Mouse (Mus musculus) v-Abl transformed pro-B cells (cell line): Measurements from ENCODE around the gene Cux2.

Experiments
- in situ Hi-C, 2 experiments: fragments of 400-800 bp; cut with MboI; formaldehyde crosslinking; loops; one replicate each; pipeline ENCODE4 v1.15.1; 2025; ENCODE audit not compliant: unreplicated experiment in 2 of 2

Cux2 gene

GRCm38 (mm10) chr5:121812526-121813243 is 237.2 kb downstream of the Cux2 start:
- in situ Hi-C loops: loop anchor here (5.0 kb wide), 2 partner anchors 35 to 65 kb away; partner anchors contain the start of gene Pheta1 (in 2 of the 2)

- in situ Hi-C loops: loop anchor here (5.0 kb wide), 2 partner anchors 36 to 66 kb away; partner anchors contain the start of gene Pheta1 (in 2 of the 2)
Measured at GRCm38 (mm10) chr5:121811485-121811931, 238.4 kb downstream of the Cux2 start.

GRCm38 (mm10) chr5:121810331-121811151 is 239.4 kb downstream of the Cux2 start:
- in situ Hi-C loops: loop anchor here (5.0 kb wide), 2 partner anchors 37 to 67 kb away; partner anchors contain the start of gene Pheta1 (in 2 of the 2)

GRCm38 (mm10) chr5:121809667-121810224 is 240.2 kb downstream of the Cux2 start:
- in situ Hi-C loops: loop anchor here (5.0 kb wide), 2 partner anchors 38 to 68 kb away; partner anchors contain the start of gene Pheta1 (in 2 of the 2)

- in situ Hi-C loops: no loop called here
Measured at GRCm38 (mm10) chr5:121808202-121808601, 241.7 kb downstream of the Cux2 start.

- in situ Hi-C loops: no loop called here
Measured at GRCm38 (mm10) chr5:121807186-121807585, 242.7 kb downstream of the Cux2 start.
